Mouse (Mus musculus) brown adipose tissue, adult 24 weeks (tissue): Measurements from ENCODE around the gene Pbx2. TPM values are rescaled to one million over a fixed set of nuclear protein-coding genes. Genes with fewer than 3 reads are reported as not detected.

Experiments used
- H3K27ac ChIP-seq: fragments of 200-500 bp; replicated peaks from 2 replicates; pipeline ENCODE4 v1.5.1; 2012; ENCODE audit warnings: low read depth, mild to moderate bottlenecking, low read length
- H3K4me1 ChIP-seq: fragments of 200-500 bp; 2 replicates; pipeline ENCODE4 v1.6.1; 2012; ENCODE audit warnings: low read length, mixed read lengths; ENCODE audit not compliant: control insufficient read depth, insufficient read depth, insufficient read length
- H3K4me3 ChIP-seq: fragments of 200-500 bp; 2 replicates; pipeline ENCODE4 v1.5.1; 2012; ENCODE audit warnings: low read depth, mild to moderate bottlenecking, low read length, moderate library complexity; ENCODE audit not compliant: insufficient read depth
- polyA plus RNA-seq: library from polyadenylated mRNA; stranded (reverse); fragments of >200 nt; gene quantifications from 2 replicates; pipeline ENCODE4 v1.2.4, GENCODE M21; 2012; ENCODE audit not compliant: missing spikeins, insufficient read depth, insufficient read length

Pbx2 gene
- polyA plus RNA-seq, 1 experiment = 35.5 TPM

- peak within 1 kb of the TSS; percentile 75 for H3K4me3 ChIP-seq
- H3K27ac ChIP-seq = peak within 1 kb of the TSS; percentile 98
- H3K4me1 ChIP-seq = peaks cover 14% of the 10 kb centered on the region
Measured at GRCm38 (mm10) chr17:34604061-34604508, 13.0 kb downstream of the Pbx2 start, which contains the start of gene Agpat1. Gene Agpat1, plus strand, starts transcription at chr17:34604262.

- H3K27ac ChIP-seq = peak overlapping the region; percentile 98
- peaks cover 14% of the 10 kb centered on the region for H3K4me1 ChIP-seq
- peak overlapping the region; percentile 75 for H3K4me3 ChIP-seq
Measured at GRCm38 (mm10) chr17:34604511-34605237, 13.6 kb downstream of the Pbx2 start.

GRCm38 (mm10) chr17:34605609-34606008, 14.5 kb downstream of the Pbx2 start:
- Histone ChIP-seq H3K4me3 (peak overlapping the region; percentile 75), H3K27ac (peak overlapping the region; percentile 98), H3K4me1 (peaks cover 14% of the 10 kb centered on the region)

GRCm38 (mm10) chr17:34606186-34607039, 15.3 kb downstream of the Pbx2 start:
- Histone ChIP-seq H3K4me3 (peak overlapping the region; percentile 75), H3K4me1 (peaks cover 14% of the 10 kb centered on the region), H3K27ac (peak overlapping the region; percentile 48)

GRCm38 (mm10) chr17:34607997-34608396, 16.9 kb downstream of the Pbx2 start:
- 0 out of 2 replicates have a peak overlapping the region, but pooled peaks have one; percentile 16 for H3K27ac ChIP-seq
- H3K4me1 ChIP-seq = peaks cover 14% of the 10 kb centered on the region
- H3K4me3 ChIP-seq = no peak overlapping the region

- peaks cover 11% of the 10 kb centered on the region; the same call in 1 of the 2 replicates for H3K4me1 ChIP-seq
- no peak overlapping the region for H3K4me3 ChIP-seq
- H3K27ac ChIP-seq = no peak overlapping the region
Measured at GRCm38 (mm10) chr17:34611050-34611449, 20.0 kb downstream of the Pbx2 start.

GRCm38 (mm10) chr17:34613054-34613645, 22.1 kb downstream of the Pbx2 start:
- H3K4me3 ChIP-seq = no peak overlapping the region
- 0 out of 2 replicates have a peak, but pooled peaks cover 3% of the 10 kb centered on the region for H3K4me1 ChIP-seq
- H3K27ac ChIP-seq = no peak overlapping the region

- H3K27ac ChIP-seq = no peak overlapping the region
- no peak overlapping the region for H3K4me3 ChIP-seq
- H3K4me1 ChIP-seq = no peaks in the 10 kb centered on the region
Measured at GRCm38 (mm10) chr17:34613830-34614229, 22.8 kb downstream of the Pbx2 start.

- Histone ChIP-seq H3K27ac (peak within 1 kb of the TSS; percentile 23), H3K4me3 (no peak within 1 kb of the TSS), H3K4me1 (no peaks in the 10 kb centered on the region)
Measured at GRCm38 (mm10) chr17:34615871-34616270, 24.8 kb downstream of the Pbx2 start, which contains the start of gene Egfl8. Gene Egfl8, minus strand, starts transcription at chr17:34615971.

- no peak overlapping the region for H3K4me3 ChIP-seq
- no peaks in the 10 kb centered on the region for H3K4me1 ChIP-seq
- no peak overlapping the region for H3K27ac ChIP-seq
Measured at GRCm38 (mm10) chr17:34618999-34619398, 27.9 kb downstream of the Pbx2 start.

GRCm38 (mm10) chr17:34621006-34621405, 29.9 kb downstream of the Pbx2 start:
- Histone ChIP-seq H3K27ac (no peak overlapping the region), H3K4me1 (no peaks in the 10 kb centered on the region), H3K4me3 (no peak overlapping the region)

- Histone ChIP-seq H3K4me3 (no peak overlapping the region), H3K27ac (no peak overlapping the region), H3K4me1 (no peaks in the 10 kb centered on the region; the same call in 1 of the 2 replicates)
Measured at GRCm38 (mm10) chr17:34623161-34623560, 32.1 kb downstream of the Pbx2 start.

- Histone ChIP-seq H3K4me1 (no peaks in the 10 kb centered on the region; the same call in 1 of the 2 replicates), H3K27ac (no peak overlapping the region), H3K4me3 (no peak overlapping the region)
Measured at GRCm38 (mm10) chr17:34624981-34625380, 33.9 kb downstream of the Pbx2 start.

GRCm38 (mm10) chr17:34626062-34626772, 35.2 kb downstream of the Pbx2 start:
- peaks cover 2% of the 10 kb centered on the region; the same call in 1 of the 2 replicates for H3K4me1 ChIP-seq

More at GRCm38 (mm10) chr17:34626062-34626772, 35.2 kb downstream of the Pbx2 start:
- Histone ChIP-seq H3K4me3 (peak overlapping the region; percentile 59), H3K27ac (peak overlapping the region; percentile 66; the same call in 1 of the 2 replicates)
